Mouse (Mus musculus) G1E (cell line): ENCODE results near the gene Scamp1.

Experiments
- CTCF ChIP-seq: IDR thresholded peaks from 2 replicates; pipeline ENCODE4 v1.5.1; 2012; ENCODE audit warnings: low read depth, low read length, inconsistent platforms, mixed read lengths
- GATA1 ChIP-seq: IDR thresholded peaks from 2 replicates; pipeline ENCODE4 v1.6.1; 2012; ENCODE audit warnings: borderline replicate concordance, low read length, inconsistent platforms, mixed read lengths
- GATA2 ChIP-seq: IDR thresholded peaks from 2 replicates; pipeline ENCODE4 v1.6.1; 2012; ENCODE audit warnings: low read depth, low read length, inconsistent platforms, borderline replicate concordance
- POLR2AphosphoS5 ChIP-seq: IDR thresholded peaks from 2 replicates; pipeline ENCODE4 v1.6.1; 2012; ENCODE audit warnings: low read depth, low read length, inconsistent platforms; ENCODE audit not compliant: insufficient replicate concordance
- TAL1 ChIP-seq: conservative IDR thresholded peaks from 2 replicates; pipeline ENCODE4 v1.6.1; 2012; ENCODE audit warnings: low read depth, low read length, inconsistent platforms, mixed read lengths

DNA sequence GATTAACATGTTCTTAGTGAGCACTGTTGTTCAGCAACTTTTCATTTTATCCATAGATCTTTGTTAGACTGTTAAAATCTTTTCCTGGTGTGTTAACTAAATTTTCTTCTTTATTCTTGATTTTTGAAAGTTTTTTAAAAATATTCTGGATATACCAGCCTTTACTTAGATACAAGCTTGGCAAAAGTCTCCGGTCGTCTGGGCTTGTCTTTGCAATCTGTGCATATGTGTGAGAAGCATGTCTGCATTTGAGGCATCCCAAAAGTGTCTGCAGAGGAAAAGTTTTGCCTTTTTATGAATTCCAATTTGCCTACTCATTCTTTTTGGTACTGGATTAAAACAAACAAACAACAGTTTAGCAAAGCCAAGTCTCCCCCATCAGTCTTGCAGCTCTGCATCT lies 73.5 kb downstream of the Scamp1 start:
- no peak for TF ChIP-seq CTCF
- TF ChIP-seq TAL1 = no peak
- TF ChIP-seq POLR2AphosphoS5 = no peak
- TF ChIP-seq GATA1 = no peak
- TF ChIP-seq GATA2 = no peak
